Mouse (Mus musculus) adrenal gland, adult 2 months (tissue): ENCODE measurements around the gene Pdzph1. TPM values are rescaled to one million over a fixed set of nuclear protein-coding genes. Genes with fewer than 3 reads are reported as not detected.
A peak's percentile ranks its signal among the peaks of the same experiment; 100 is the strongest.

Experiments
- DNase-seq: peaks from one replicate; pipeline ENCODE4 v3.0.0; 2021
- long read RNA-seq: library from polyadenylated mRNA; stranded (forward); transcript quantifications from one replicate; pipeline ENCODE4 v2.0.0, GENCODE M21; 2021
- polyA plus RNA-seq: library from polyadenylated mRNA; depleted of rRNA; stranded (reverse); fragments of >200 nt; gene quantifications from 2 replicates; pipeline ENCODE4 v1.2.3, GENCODE M21; 2012; rRNA removed
- total RNA-seq, 2 experiments: library from RNA; stranded (reverse); gene quantifications; 2 replicates each; pipeline ENCODE4 v1.2.3; 2021

The Pdzph1 gene
- total RNA-seq (under 1 TPM in 1 of 2 experiments, not detected in 1; 0.14 TPM), polyA plus RNA-seq (not detected in 2 replicates)
- long read RNA-seq = 0 reads

- DNase-seq = no peak
Observed at GRCm38 (mm10) chr17:58991275-58991674, at the start of gene Pdzph1. Gene Pdzph1, minus strand, starts transcription at chr17:58991375.

DNA sequence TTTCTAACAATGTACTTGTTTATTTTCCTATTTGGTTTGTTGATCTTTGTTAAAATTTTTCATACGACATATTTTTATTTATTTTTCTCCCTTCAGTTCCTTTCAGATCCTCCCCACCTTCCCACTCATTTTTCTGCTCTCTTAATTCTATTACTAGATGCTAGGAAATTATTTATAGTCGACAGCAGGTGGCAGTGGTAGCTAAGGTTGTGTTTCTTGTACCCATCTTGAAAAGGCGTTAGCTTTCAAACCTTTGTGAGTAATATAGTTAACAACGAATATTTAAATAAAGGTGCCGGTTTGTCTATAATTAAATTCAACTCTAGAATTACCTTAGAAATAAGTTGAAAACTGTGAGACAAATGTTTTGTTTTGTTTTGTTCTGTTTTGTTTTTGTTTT is 48.6 kb upstream of the Pdzph1 start:
- DNase-seq = no peak

GRCm38 (mm10) chr17:59033445-59033844 is 42.3 kb upstream of the Pdzph1 start:
- DNase-seq = no peak

DNA sequence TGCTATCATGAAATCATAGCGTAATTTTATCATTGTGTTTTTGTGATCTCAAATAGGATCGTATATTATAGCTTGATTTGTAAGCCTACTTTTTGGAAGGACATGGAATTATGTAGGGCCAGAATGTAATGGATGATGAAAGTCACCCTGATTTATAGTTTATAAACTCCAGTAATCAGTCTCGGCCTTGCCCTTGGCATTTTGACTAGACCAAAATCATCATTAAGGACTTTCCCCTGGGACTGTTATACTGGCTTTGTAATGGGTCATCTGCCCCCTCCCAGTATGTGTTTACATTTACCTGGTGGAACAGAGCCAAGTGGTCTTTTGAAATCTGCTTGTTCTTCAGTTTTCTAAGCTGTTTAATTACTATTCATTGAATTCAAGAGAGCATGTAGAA is 35.2 kb upstream of the Pdzph1 start:
- peak; percentile 61 for DNase-seq

- peak; percentile 23 for DNase-seq
Observed at GRCm38 (mm10) chr17:59024502-59024901, 33.3 kb upstream of the Pdzph1 start.

DNA sequence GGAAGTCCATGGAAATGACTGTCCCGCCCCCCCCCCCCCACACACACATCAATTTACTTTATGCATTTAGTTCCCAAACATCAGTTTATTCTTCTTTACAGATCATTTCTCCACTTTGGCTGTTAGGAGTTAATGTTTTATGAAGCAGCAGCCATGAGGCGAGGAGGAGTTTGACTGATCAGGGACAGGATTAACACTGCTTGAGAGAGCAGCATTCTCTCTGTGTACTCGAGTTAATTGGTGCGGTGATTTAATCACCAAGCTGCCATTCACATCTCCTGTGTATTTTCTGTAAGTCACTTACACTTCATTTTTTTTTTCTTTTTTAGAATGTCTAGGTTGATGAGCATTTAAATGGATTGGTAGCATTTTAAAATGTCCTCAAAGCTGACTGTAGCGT is 32.8 kb upstream of the Pdzph1 start:
- no peak for DNase-seq

DNA sequence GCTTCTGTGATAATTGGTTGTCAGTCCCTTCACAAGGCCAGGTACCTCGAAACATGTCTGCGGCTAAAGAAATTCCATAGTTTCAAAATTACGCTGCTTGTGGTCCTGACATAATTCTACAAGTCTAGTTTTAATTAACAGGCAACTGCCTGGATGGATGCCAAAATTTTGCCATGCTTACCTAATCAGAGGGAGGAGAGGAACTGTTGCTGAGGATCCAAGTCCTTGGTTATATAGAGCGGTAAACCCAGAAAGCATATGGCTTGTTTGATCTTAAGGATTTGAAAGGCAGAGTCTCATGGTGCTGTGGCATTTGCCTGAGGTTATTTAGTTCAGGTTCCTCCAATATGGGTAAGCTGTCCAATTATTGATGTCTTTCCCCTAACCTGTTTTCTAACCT is 27.5 kb upstream of the Pdzph1 start:
- DNase-seq = no peak

GRCm38 (mm10) chr17:59013091-59013459 is 21.9 kb upstream of the Pdzph1 start, which contains the start of gene Nudt12:
Gene Nudt12, minus strand, starts transcription at chr17:59013372.
- peak; percentile 83 for DNase-seq

DNA sequence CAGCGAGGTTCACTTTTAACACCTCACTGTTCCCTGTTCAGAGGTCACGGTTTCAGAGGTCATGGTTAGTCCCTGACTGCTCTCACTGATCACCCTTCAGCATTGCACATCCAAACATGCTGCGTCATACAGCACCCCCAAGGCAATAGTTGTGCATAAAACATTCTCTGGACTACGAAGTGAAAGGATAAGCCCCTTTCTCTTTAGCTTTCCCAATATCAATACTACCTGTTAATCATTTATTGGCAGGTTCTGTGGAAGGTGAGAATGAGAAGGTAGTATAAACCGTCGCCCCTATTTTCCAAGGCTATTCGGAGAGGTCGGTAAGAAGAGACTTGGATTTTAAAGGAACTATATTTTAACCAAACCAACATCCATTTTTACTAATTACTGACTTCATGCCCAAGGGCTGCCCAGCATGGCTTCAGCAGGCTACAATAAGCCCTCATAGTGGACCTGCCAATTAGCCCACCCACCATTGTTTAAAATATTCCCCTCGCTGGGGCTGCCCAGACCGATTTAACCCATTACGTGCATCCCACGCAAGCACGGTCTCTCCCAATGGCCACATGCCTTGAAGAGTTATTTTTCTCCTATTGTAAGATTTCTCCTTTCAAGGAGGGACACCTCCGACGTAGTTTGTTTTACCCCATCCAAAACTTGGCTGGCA is 21.4 kb upstream of the Pdzph1 start:
- DNase-seq = peak; percentile 73

GRCm38 (mm10) chr17:59011546-59012307 is 20.6 kb upstream of the Pdzph1 start:
- DNase-seq = no peak

DNA sequence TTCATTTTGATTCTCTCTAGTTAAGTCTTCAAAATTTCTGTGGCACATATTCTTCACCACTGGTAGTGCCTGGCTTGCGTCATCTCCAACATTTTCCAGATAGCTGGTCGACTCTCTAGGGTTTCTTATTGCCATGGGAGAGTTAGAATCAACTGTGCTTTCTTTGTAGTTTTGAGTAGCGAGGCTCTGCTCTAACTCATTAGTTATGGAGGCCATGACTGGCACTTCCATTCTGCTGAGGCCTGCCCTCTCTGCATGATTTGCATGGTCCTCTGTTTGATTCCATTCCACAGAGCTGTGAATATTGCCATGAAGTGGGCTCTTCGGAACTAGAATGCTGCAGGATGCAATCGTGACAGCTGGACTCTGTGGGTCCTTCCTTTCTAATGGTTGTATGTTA is 17.9 kb downstream of the Pdzph1 start:
- DNase-seq = no peak

DNA sequence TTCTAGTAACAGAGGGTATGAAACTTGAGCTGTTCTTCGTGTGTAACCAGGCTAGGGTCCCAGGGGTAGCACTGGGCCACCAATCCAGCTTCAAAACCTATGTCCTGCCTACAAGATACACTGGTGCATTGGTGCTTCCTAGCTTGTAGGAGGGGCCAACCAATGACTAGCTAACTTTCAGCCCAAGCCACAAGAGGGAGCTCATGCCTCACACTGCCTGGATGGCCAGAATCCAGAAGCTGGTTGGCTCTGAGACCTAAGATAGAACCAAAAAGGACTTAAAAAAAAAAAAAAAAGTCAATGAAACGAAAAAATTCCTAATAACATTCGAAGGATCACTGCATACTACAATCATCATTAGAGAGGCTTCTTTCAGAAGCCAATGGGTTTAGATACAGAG is 31.3 kb downstream of the Pdzph1 start:
- DNase-seq = peak; percentile 76

- DNase-seq = no peak
Observed at GRCm38 (mm10) chr17:58957055-58957454, 34.1 kb downstream of the Pdzph1 start.

GRCm38 (mm10) chr17:58943015-58943822 is 48.0 kb downstream of the Pdzph1 start:
- DNase-seq = no peak

GRCm38 (mm10) chr17:58938598-58938997 is 52.6 kb downstream of the Pdzph1 start:
- DNase-seq = no peak

GRCm38 (mm10) chr17:58937533-58937932 is 53.6 kb downstream of the Pdzph1 start:
- no peak for DNase-seq

GRCm38 (mm10) chr17:58932983-58933280 is 58.2 kb downstream of the Pdzph1 start:
- no peak for DNase-seq

DNA sequence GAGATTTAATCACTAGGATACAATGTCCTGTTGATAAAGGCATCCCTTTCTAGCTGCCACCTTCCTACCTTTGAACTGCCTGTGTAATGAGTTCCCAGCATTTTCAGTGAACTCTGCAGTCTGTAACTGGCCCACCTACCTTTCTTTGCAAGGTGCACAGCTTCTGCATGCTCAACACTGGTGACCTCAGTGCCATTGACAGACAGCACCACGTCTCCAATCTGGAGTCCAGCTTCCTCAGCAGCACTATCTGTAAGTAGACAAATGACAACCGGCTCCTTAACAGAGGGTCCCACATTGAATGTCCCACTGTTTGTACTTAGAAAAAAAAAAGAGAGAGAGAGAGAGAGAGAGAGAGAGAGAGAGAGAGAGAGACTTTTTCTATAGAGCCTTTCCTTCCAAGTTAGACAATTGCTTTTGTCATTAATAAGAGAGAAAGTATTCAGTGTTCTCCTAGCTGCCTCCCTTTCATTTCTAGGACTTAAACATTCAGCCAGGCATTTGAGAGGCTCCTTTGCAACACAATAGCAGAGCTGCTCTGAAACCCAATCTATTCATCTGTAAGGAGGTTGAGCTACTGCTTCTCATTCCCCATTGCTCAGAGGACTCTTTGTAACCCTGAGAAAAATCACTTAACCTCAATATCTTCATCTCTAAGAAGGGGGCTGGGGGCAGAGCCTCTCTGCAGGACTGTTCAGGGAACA is 58.7 kb downstream of the Pdzph1 start:
- no peak for DNase-seq

DNA sequence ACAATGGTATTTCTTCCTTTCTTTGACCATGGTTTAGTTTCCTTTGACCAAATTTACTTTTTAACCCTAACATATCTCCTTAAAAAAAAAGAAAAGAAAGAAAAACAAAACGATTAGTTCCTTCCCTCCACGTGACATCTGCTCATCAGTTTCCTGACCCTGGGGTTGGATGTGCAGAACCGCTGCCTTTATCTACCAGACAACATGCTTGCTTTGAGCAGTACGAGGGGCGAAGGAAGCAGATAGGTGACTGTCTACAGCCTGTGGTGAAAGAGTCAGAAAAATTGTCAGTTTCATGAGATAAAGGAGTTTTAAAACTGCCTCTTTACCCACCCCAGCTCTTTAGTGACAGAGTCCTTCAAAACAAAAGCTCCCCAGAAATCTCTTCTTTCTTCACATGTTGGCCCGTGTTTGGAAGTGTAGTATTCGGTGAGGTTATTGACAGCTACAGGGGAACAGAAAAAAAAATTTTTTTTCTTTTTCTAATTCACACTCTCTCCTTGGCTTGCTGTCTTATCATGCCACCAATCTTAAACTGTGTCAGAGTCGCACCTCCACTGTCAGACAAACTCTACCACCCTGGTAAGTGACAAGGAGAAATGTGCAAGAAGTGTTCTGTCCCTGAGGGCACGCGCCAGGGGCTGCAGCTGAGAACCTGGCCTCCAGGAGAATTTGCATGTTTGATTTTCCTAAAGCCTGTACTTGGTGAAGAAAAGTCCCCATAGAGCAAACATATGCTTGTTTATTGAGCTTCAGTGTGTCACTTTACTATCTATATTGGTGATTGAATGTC is 66.2 kb downstream of the Pdzph1 start:
- DNase-seq = no peak

DNA sequence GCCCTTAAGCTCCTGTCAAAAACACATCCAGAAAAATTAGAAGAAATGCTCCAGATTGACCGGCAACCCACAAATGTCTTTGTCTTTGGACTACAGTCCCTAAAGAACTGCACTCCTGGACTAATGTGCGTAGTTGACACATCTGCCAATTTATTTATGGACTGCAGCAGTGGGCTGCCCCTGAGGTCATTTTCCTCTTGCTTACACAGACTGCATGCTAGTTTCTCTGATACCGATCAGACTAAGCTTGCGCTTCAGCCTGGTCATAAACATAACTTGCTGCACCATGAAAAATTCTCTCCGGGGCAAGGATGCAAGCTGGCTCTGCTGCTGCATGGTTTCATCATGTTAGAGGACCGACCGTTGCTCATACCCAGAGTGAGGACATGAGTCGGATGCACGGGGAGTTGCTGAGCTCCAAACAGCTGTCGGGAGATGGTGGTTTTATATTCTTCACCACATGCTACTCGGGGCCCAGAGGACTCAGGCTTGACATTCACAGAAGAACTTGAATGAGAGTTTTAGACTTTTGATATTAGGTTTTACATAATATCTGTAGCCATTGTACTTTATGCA is 67.2 kb downstream of the Pdzph1 start:
- DNase-seq = peak; percentile 40

DNA sequence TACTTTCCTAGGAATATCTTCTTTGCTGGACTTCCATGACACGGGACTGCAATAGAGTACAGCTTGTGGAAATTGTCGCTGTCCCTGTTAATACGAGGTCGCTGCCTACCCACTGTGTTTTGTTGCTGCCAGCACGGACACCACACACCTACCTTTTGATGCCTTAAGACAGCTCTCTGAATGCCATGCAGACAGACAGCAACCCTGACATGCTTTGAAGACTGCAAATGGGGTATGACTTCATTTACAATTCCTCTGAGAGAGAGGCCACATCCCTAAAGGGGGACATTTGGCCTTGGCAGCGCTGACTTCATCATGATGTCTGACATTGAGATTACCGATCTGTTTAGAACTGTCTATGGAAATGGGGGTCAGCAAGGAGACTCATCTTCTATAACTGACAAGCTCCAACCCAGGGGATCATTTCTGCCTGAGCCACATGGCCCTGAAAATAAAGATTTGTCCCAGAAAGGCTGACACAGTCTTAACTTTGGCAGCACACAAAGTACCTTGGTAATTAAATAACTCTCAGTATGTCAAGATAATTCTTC is 67.8 kb downstream of the Pdzph1 start:
- DNase-seq = peak; percentile 78
